Mouse (Mus musculus) ES-Bruce4 (cell line): ENCODE measurements at regions not wholly inside any gene's neighbourhood (a gene's known extent, or its start where the extent isn't known, plus 50 kb on each side); places are given as distances from the start of the nearest gene placed in this dataset.

Experiments used
- CTCF ChIP-seq: IDR thresholded peaks from one replicate; pipeline ENCODE4 v1.8.1; 2011; ENCODE audit warnings: low read depth, low read length
- EP300 ChIP-seq: IDR thresholded peaks from 2 replicates; pipeline ENCODE4 v1.6.1; 2011; ENCODE audit warnings: low read depth, low read length; ENCODE audit not compliant: insufficient read depth
- POLR2A ChIP-seq: IDR thresholded peaks from one replicate; pipeline ENCODE4 v1.8.1; 2011; ENCODE audit warnings: low read length; ENCODE audit not compliant: insufficient read depth

DNA sequence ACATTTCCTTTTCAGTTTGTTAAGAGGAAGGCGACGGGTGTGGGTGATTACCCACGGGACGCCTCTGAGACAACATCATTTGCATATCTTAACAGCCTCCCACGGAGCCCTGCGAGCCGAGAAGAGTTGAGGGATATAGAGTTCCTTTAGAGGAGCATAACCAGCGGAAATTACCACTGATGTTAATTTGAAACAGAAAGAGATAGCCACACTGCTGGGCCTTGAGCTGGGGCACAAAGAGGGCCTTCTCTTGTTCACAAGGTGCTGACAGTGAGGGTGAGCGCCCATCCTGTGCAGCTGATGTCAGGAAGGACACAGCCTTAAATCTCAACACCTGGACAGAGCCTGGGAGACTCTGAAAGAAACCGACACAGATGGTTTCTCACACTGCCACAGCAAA is 752.2 kb downstream of the Kcnj2 start:
- no peak for TF ChIP-seq CTCF
- TF ChIP-seq EP300 = peak; percentile 62; the same call in 1 of the 2 replicates
- TF ChIP-seq POLR2A = no peak
